Mouse (Mus musculus) T-cell, adult 2 months (primary cell): ENCODE results near the gene Kntc1.

ENCODE experiments used
- DNase-seq: peaks from one replicate; pipeline ENCODE4 v3.0.0; 2022; ENCODE audit warnings: low spot score

Kntc1 gene

DNA sequence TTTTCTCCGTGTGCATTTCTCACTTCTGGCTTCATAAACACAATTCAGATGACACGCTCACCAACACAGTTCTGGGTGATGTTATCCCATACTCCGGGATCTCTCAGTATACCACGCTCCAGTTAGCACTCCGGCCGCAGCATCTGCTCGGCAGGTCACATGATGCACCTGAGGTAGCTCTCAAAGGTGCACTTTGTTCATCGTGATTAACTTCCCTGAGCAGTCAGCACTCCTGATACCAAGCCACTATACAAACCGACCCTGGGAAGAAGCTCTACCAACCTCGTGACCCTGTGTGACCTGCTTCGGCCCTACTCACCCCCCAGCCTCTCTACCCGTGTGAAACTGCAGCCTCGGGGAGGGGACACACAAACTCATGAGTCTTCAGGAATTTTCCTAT lies 59.6 kb downstream of the Kntc1 start:
- no peak for DNase-seq

DNA sequence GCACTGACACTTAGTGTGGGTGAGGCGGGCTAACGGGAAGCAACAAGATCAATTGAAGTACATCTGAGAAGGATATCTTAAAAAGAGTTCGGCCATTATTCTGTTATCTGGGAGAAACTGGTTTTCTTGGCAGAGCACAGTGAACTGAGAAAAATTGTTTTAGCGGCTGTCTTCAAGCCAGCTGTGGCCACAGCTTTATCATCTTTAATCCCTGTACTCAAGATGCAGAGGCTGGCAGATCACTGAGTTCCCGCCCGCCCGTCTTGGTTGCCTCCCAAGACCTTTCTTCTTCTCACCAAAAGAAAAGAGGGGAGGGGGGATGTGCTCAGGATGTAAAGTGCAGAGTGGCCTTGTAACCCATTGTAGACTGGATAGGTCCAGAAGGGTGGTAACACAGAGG lies 67.4 kb downstream of the Kntc1 start:
- DNase-seq: no peak

DNA sequence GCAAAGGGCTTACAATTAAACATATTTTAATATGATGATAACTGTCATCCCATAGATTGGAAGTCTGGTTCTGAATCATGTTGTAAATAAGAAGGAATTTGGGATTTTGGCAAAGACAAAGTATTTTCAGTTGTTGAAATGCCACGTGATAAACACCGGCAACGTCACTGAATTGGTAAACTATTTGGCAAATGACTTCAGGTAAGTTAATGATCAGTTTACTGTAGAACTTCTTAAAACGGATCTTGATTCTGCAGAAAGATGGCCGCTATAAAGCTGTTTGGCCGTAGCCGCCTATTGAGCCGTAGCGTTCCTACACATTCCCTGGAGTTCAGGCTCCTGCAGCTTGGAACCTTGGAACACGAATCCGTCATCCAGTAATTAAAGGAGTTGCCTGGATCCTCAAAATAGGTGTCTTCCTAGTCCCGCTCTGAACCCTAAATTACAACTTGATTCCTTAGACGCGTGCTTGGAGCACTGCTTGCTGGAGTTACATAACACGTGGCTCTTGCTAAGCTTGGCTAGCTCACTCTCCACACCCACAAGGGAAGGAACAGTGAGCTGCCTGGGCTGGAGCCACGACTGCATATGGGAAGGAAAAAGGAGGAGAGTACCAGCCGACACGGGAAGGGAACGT lies 69.5 kb downstream of the Kntc1 start:
- no peak for DNase-seq

DNA sequence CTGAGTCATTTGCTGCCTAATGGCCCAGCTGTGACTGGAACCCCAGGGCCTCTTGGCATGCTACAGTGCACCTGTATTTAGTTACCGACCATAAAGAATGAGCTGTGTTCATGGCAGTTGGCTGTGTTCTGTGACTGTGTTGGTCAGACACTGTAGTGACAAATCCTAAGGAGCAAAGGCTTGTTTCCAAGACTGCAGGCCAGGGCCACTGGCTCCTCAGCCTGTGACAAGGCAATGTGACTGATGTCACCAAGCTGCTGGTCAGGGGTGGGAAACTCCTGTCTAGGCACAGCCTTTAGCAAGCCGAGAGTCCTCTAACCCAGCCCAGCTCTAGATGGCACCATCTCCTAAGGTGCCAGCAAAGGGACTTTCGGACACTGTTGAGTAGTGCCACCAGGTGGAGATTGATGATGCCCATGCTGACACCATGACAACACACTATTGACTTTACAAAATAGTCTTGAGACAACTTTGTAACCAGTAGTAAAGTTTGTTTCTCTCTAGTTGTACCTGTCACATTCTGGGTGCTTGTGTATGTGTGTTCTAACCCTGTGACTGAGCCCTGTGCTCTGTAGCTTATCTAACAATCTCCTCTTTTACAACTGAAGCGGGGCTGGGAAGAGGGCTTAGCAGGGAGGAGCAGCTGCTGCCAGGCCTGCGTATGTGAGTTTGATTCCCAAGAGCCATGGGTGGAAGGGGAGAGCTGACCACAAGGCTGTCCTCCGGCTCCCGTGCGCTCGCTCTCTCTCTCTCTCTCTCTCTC lies 71.2 kb downstream of the Kntc1 start:
- DNase-seq: peak; percentile 7

DNA sequence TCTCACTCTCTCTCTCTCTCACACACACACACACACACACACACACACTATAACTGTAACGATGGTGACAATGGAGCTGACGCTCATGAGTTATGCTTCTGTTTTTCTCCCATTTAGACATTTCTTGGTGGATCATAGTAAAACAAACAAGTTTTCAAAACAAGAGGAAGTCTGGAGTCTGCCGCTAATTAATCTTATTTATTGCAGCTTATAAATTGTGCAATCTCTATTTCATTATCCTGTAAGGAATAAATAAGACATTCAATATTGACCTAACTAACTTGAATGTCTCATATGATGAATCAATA lies 71.7 kb downstream of the Kntc1 start:
- DNase-seq: no peak

DNA sequence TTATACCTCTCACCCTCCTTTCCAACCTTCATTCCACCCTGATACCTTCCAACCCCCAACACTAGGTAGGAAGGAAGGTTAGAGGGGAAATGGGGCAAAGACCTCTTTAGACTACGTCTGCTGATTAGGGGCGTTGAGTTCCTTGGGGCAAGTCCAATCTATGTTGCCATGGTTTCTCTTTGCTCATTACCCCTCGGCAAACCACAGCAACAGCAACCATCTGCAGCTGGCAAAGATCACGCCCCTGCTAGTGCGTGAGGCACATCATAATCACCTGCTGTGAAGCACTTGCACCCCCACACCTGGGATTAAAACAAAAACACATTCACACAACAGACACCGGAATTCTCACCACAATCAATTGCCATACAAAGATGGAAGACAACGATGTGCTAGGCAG lies 73.2 kb downstream of the Kntc1 start:
- DNase-seq: no peak

DNA sequence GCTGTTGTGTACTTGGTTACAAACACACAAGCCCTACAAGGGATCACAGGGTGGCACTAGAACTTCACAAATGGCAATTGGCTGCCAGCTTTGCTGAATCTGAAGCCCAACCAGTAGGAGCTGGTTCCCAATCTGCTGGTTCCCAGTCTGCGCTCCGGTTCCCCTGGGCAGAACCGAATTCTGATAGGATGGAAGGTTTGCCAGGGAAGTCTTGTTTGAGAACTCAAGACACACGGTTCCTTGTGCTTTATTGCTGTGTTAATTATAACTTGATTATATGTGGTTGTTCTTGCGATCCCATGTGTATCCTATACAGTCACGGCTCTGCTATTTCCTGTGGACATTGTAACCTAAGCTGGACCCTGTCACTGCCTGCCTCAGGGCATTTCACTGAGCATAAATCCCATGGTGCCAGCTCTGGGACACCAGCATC lies 78.2 kb downstream of the Kntc1 start:
- no peak for DNase-seq

DNA sequence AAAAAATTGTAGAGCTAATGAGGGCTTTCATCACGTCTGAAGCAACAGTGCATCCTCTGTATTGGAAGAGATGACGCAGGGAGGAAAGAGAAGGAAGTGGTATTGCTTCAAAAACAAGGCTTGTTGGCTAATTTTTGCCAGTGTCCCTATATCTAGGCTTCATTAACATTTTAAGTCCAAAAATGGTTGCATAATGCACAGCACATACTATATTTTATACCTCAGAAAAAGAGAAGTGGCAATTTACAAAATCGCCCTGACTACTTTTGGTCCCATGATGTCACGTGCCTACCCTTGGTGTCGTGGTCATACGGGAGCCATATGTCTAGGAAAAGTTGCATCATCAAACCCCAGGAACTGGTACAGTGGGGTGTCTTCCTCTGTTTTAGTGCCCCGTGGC lies 82.8 kb downstream of the Kntc1 start:
- no peak for DNase-seq

DNA sequence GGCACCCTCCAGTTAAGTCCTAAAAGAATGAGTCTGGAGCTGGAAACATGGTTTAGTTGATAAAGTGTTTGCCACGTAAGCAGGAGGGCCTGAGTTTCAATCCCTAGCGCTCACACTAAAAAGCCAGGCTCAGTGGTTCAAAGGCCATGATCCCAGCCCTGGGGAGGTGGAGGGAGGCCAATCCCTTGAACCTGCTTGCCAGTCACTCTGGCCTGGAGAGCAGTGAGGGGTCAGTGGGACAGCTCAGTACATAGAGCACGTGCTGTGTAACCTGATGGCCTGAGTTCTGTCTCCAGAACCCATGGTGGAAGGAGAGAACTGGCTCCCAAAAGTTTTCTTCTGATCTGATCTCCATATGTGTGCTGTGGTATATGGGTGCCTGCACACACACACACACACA lies 85.3 kb downstream of the Kntc1 start:
- no peak for DNase-seq

DNA sequence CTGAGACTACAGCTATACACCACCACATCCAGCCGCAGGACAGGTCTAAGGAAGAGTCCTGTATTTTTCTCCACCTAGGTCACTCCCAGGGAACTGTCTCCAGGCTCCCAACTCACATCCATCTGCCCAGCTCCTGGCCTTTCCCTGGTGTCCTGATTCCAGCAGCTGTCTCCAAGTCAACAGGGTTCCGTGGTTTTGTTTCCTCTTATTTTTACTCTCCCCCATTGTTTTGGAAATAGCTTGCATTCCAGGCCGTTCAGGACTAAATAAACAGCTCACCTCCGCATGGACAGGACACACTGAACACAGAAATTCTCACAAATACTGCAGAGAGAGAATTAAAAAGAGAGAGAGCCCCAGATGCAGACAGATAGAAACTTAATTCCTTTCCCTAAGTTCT lies 87.9 kb downstream of the Kntc1 start:
- no peak for DNase-seq

DNA sequence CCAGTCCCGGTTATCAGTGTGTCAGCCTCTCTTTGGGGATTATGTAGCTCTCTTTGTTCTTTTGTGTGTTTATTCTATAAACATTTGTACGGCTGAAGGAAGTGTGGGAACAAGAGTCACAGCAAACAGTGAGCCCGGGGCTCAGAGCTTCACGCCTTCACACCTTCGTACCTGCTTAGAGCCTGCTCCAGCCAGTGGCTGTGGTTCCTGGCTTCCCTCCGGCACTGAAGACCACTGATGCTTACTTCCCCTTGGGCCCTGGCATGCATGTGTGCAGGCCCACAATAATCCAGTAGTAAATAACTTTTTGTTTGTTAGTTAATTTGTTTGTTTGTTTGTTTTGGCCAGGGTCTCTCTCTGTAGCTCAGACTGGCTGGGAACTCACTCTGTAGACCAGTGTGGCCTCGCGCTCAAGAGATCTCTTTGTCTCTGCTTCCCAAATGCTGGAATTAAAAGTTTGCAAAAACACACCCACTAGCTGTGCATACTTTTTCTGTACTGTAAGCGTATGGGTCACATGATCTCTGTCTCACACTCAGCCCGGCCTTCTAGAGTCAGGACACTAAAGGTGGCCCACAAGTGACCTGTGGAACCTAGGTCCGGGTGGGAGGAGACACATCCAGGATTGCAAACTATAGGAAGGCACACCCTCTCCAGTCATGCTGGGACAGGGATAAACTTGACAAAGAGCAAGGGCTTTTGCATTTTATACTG lies 92.9 kb downstream of the Kntc1 start:
- DNase-seq: no peak

DNA sequence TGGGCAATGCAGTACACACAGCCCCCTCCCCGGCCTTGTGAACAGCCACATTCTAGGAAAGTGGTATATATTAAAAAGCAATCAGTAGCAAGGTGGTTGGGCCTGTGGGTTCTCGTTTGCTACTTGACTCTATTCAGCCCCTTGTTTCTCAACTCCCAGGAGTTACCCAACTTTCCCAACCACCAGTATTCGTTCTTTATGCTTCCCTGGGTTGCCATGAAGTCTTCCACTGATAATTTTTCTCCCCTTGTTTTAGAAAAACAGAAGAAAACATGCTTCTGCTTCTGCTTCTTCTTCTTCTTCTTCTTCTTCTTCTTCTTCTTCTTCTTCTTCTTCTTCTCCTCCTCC lies 93.4 kb downstream of the Kntc1 start:
- no peak for DNase-seq

DNA sequence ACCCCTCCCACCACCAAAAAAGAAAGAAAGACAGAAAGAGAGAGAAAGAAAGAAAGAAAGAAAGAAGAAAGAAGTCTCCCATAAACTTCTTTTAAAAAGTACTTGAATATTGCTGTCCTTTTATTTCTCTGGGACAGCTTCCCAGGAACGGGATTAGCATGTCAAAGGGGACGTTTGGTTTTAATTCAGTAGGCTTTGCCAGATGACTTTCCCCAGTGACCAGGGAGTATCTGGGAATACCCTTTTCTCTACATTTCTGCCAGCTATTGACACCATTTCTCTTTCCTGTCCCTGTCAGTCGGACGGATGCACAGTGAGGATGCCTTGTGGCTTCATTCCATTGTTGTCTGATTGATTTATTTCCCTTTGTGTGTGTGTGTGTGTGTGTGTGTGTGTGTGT lies 94.3 kb downstream of the Kntc1 start:
- no peak for DNase-seq

DNA sequence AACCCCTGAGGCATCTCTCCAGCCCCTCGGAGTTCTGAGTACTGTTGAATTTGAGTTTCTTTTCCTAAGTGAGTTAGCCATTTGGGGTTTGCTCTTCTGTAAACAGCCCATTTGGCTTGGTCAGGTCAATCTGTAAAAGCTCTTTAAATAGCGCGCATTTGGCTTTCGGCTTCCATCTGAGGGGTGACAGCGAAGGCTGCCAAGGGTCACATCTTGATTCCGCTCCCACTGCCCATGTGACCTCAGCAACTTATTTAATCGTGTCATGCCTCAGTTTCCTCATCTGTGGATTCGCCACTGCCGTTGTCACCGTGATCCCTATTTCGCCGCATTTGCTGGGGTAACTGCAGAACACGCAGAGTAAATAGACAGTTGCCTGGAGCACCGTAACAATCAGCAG lies 94.8 kb downstream of the Kntc1 start:
- DNase-seq: no peak

DNA sequence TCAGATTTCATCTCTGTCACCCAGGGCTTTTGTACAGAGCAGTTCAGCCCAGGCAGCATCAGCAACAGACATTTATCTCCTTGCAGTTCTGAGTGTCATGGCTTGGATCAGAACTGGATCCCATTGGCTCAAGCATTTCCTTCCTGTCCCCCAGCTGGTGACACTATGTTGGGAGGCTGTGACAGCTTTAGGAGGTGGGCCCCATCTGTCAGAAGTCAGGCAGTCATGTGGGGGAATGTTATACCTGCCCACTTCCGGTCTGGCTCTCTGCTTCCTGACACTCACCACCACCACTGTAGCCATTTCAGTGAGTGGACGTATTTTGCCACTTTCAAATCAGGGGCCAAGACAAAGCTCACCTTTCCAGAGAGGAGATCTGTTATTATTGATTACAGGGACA lies 101.9 kb downstream of the Kntc1 start:
- DNase-seq: peak; percentile 38

DNA sequence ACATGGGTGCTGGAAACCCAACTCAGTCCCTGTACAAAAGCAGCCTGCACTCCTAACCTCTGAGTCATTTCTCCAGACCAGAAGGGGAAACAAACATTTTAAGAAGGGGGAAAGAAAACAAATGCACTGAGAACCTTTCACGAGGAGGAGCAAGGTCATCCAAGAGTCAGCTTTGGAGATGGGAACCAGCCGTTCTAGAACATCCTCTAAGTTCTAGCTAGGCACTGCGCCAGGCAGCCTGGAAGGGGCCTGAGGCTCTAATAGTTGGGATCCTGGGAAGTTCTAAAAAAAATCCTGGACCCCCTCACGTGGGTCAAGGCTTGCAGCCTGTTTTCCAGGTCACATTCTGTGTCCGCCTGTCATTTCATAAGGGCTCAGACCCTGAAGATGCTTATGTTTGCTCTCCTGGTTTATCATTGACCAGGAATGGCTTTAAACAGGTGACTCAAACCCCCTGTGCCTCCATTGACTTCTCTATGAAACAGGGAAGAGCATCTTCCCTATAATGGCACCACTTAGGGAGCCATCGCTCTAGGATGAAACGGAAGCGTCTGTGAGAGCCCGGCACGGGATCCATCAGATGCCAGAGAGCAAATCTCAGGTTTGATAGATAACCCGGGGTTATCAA lies 104.5 kb downstream of the Kntc1 start:
- DNase-seq: no peak

DNA sequence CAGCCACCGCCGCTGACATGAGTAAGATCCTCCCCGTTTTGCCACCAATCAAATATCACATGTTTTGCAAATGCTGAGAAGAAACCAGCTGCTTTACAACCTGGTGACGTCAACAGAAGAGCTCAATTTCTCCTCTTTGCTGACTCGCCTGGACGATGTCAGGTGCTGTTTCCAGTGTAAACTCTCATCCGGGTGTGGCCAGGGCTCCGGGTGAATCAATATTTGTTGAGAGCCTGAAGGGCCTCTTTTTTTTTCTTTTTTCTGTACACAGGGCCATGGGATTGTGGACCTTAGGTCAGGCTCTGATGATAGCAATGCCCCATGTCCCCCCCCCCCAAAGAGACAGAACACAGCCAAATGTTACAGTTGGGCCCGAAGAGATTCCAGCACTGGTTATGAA lies 105.0 kb downstream of the Kntc1 start:
- DNase-seq: no peak

DNA sequence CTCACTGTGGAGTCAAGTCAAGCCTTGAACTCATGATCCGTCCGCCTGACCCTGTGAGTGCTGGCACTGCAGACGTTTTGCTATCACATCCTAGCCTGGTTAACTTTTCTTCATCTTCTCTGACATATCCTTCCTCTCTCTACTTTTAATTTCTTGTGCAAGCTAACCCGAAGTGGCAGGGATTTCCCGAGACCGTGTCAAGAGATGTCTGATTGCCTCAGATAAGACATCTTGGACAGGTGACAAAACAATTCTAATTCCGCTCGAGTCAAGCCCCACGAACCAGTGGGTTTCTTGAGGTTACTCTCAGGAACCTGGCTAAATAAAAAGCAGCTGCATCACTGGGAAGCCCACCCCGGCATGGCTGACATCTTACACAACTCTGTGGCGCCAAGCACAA lies 109.3 kb downstream of the Kntc1 start:
- no peak for DNase-seq

DNA sequence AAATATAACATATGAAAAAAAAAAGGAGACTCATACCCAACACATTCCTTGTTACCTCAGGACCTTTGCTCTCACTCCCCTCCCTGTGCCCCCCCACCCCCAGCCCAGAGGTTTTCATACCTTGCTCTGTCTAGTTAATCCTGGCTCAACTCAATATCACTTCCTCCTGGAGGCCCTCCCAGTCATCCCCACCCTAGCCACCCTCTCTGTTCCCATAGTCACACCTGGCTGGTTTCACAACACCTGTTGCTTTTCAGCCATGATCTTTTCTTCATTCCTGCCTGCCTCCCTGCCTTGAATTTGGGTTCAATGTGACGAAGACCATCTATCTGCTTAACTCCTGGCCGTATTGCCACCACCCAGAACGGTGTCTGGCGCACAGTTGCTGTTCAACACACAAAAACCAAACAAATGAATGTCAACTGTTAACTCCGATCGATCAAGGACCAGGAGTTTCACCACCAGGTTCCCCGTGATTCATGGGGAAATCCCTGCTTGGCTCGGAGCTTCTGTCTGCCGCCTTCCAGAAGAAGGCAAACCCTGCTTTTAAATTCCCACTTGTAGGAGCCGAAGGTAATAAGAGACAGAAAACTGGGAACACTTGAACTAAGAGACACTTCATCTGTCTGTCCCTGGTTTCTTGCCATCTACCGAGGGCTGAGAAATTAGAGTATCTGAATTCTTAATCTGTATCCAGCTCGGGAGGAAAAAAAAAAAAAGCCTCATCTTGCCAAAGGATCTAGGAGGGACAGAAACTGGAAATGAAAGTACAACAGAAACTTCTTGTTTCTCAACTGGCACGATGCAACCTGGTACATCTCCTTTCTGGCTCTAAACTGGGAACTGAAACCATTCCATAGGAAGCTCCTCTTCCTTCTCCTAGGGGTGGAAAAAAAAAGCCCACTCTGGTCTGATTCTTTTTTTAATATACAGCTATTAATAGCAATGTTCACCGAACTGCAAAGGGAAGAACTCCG lies 113.1 kb downstream of the Kntc1 start:
- DNase-seq: no peak

DNA sequence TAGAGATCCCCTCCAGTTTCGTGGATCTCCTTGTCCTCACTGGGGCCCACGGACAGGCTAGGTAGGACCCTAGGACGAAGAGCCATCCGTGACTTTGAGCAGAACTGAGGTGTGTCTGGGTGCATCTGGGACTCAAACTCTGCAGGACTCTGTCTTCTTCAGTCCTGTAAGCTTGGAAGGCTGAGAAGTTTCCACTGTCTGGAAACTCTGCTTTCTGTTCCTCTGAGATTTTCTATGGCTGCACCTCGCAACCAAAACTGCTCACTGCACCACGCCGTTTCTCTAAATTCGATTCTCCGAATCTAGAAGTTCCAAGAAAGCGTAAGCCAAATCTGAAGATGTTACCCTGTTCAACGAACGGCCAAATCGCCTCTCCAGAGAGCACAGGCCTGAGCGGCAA lies 114.4 kb downstream of the Kntc1 start:
- DNase-seq: no peak

DNA sequence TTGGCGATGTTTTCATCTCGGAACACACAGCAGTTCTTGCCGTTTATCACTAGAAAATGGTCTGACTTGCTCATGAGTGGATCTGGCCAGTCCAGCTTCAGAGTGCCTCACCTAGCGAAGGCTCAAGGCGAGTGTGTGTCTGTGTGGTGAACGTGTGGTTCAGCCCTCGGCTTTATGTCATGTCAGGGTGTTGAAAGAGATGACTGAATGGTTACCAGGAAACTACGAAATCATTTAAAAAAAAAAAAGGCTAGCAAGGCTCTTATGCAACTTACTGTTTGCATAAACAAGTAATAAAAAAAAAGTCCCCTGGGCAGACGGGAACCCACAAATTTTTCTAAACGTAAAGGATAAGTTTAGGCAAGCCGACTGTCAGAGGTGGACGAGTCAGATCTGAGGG lies 115.8 kb downstream of the Kntc1 start, which contains the start of gene Hcar2:
Hcar2 (minus strand) TSS at position 135 of the 400 bp plus-strand sequence.
- no peak for DNase-seq

DNA sequence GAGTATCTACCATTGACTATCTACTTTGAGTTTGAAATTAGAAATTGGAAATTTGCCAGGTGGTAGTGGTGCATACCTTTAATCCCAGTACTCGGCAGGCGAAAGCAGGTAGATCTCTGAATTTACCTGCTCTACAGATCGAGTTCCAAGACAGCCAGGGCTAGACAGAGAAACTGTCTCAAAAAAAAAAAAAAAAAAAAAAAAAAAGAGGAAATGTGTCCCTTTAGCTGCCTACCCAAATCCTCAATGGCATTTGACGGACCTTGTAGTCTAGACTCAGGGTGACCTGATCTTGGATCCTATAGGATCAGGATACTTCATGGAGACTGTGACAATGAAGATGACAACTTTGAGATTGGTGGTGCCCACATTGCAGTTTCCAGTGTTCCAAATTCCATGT lies 116.9 kb downstream of the Kntc1 start:
- no peak for DNase-seq
